Mouse (Mus musculus) adrenal gland, postnatal 25 days (tissue): ENCODE results near the gene Nudt16l1. TPM values are rescaled to one million over a fixed set of nuclear protein-coding genes. Genes with fewer than 3 reads are reported as not detected.

Source experiments
- DNase-seq: peaks from one replicate; pipeline ENCODE4 v3.0.0; 2021; ENCODE audit warnings: mixed read lengths
- long read RNA-seq: library from polyadenylated mRNA; stranded (forward); transcript quantifications from one replicate; pipeline ENCODE4 v2.0.0, GENCODE M21; 2021
- total RNA-seq: library from RNA; stranded (reverse); gene quantifications from 2 replicates; pipeline ENCODE4 v1.2.3, GENCODE M21; 2021

Gene Nudt16l1
- 63.9 and 76.9 TPM in 2 replicates for total RNA-seq
- long read RNA-seq, transcript Nudt16l1-205 (3 exons, 1,618 nt) = major isoform, 51 of 64 reads
- long read RNA-seq, transcript Nudt16l1-204 (2 exons, 660 nt) = minor isoform, 6 of 64 reads
- long read RNA-seq, partial matches to known transcripts = 4 of 64 reads
- long read RNA-seq, other reads (novel, unspliced or antisense) = 0 of 64 reads

GRCm38 (mm10) chr16:4938461-4938860 lies at the start of gene Nudt16l1:
Gene Nudt16l1, plus strand, starts transcription at chr16:4938761.
- no peak for DNase-seq

GRCm38 (mm10) chr16:4890201-4890709 lies 48.3 kb upstream of the Nudt16l1 start:
- no peak for DNase-seq

- no peak for DNase-seq
Observed at GRCm38 (mm10) chr16:4892171-4892570, 46.4 kb upstream of the Nudt16l1 start.

GRCm38 (mm10) chr16:4894201-4894908 lies 44.2 kb upstream of the Nudt16l1 start:
- DNase-seq = no peak

GRCm38 (mm10) chr16:4896249-4897027 lies 42.1 kb upstream of the Nudt16l1 start:
- DNase-seq = no peak

GRCm38 (mm10) chr16:4897146-4897730 lies 41.3 kb upstream of the Nudt16l1 start:
- no peak for DNase-seq

- no peak for DNase-seq
Observed at GRCm38 (mm10) chr16:4898881-4899280, 39.7 kb upstream of the Nudt16l1 start.

- DNase-seq = no peak
Observed at GRCm38 (mm10) chr16:4899711-4900110, 38.9 kb upstream of the Nudt16l1 start.

- no peak for DNase-seq
Observed at GRCm38 (mm10) chr16:4901167-4901566, 37.4 kb upstream of the Nudt16l1 start.

- no peak for DNase-seq
Observed at GRCm38 (mm10) chr16:4902390-4902789, 36.2 kb upstream of the Nudt16l1 start.

- no peak for DNase-seq
Observed at GRCm38 (mm10) chr16:4903491-4904102, 35.0 kb upstream of the Nudt16l1 start.

GRCm38 (mm10) chr16:4904878-4905277 lies 33.7 kb upstream of the Nudt16l1 start:
- no peak for DNase-seq

- DNase-seq = no peak
Observed at GRCm38 (mm10) chr16:4905591-4905990, 33.0 kb upstream of the Nudt16l1 start.

GRCm38 (mm10) chr16:4906559-4906958 lies 32.0 kb upstream of the Nudt16l1 start:
- no peak for DNase-seq

GRCm38 (mm10) chr16:4907386-4907785 lies 31.2 kb upstream of the Nudt16l1 start:
- no peak for DNase-seq

GRCm38 (mm10) chr16:4907972-4908371 lies 30.6 kb upstream of the Nudt16l1 start:
- DNase-seq = no peak

GRCm38 (mm10) chr16:4909745-4910144 lies 28.8 kb upstream of the Nudt16l1 start:
- DNase-seq = no peak

GRCm38 (mm10) chr16:4910758-4911157 lies 27.8 kb upstream of the Nudt16l1 start:
- DNase-seq = no peak

GRCm38 (mm10) chr16:4912074-4912648 lies 26.4 kb upstream of the Nudt16l1 start:
- no peak for DNase-seq

- no peak for DNase-seq
Observed at GRCm38 (mm10) chr16:4912907-4913782, 25.4 kb upstream of the Nudt16l1 start.
